In the genomic region with DNA sequence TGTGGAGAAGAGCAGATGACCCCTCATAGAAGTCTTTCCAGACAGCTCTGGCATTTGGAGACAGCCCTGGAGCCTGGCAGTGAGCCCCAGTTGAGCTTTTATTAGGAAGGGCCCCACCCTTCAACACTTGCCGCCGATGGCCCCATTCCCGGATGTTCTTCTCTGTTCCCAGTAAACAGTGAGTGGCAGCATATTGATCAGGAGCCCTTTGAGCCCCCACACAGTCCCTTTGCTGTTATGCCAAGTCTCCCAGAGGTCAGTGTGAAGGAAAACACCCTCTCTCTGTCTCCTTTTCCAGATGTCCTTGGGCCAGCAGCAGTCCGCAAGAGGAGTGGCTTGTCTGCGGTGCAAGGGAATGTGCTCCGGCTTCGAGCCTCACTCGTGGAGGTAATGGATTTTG, we compare ENCODE assay signal across 8 mouse cellular contexts. TPM values are rescaled to one million over a fixed set of nuclear protein-coding genes. Genes with fewer than 3 reads are reported as not detected.
DNase-seq lines count a peak whose midpoint lies in the region; ATAC-seq lines count a peak whose summit lies in the region.

No protein-coding gene starts in this region.

- H3K4me2 ChIP-seq in heart, embryonic 15.5 days, result peak overlapping the region; percentile 12; the same call in 1 of the 2 replicates

- DNase-seq in cerebellum, adult 11-12 months, result peak; percentile 3
- no peak for DNase-seq in cerebellum, postnatal 36 days
- DNase-seq in ZHBTc4 (ENCODE audit: low read depth, low spot score), result peak; percentile 35
- DNase-seq in lung, adult 18-20 months, result peak; percentile 68 to 75
- peak; percentile 8 for DNase-seq in testis, postnatal 14 days (ENCODE audit: low spot score)
- DNase-seq in Muller cell, postnatal 12 days (ENCODE audit: inconsistent ontology term), result no peak
- DNase-seq in thymus, postnatal 25 days, result no peak

- H3K4me3 ChIP-seq in heart, embryonic 15.5 days, result no peak overlapping the region

- H3K4me1 ChIP-seq in heart, embryonic 15.5 days (replicated peaks), result peaks cover 35% of the 10 kb centered on the region

- no peaks in the 10 kb centered on the region for H3K9me3 ChIP-seq in heart, embryonic 15.5 days (replicated peaks)

- H3K36me3 ChIP-seq in heart, embryonic 15.5 days, result no peaks in the 10 kb centered on the region

- H3K27me3 ChIP-seq in heart, embryonic 15.5 days, result no peaks in the 10 kb centered on the region

- WGBS in heart, embryonic 15.5 days, result 14% methylated on average over 8 of the region's 8 CpGs

- no peak overlapping the region for H3K9ac ChIP-seq in heart, embryonic 15.5 days

- no peak; the same call in 1 of the 2 replicates for ATAC-seq in heart, embryonic 15.5 days (replicated peaks; ENCODE audit: insufficient number of reproducible peaks, insufficient read depth, low FRiP score, low read depth)

- peak overlapping the region; percentile 21 for H3K27ac ChIP-seq in heart, embryonic 15.5 days

RNA-seq across cellular contexts. Expression of gene Lmcd1, which starts 31.2 kb away (rescaled TPM):
- polyA plus RNA-seq in heart, embryonic 15.5 days (2015; fragmentation: Nextera tagmentation; extraction: Ambion mirVana), result 49.9 and 54.5 TPM in 2 replicates

Comparison
In these comparisons a context has a peak if more than half of its experiments do, and no peak if none do; other contexts are left out.
1. DNase-seq: peak in cerebellum, adult 11-12 months (single experiment), ZHBTc4 (single experiment), lung, adult 18-20 months (2 of 2) and testis, postnatal 14 days (single experiment); none in cerebellum, postnatal 36 days (0 of 2), Muller cell, postnatal 12 days (single experiment) and thymus, postnatal 25 days (single experiment).